Mouse (Mus musculus) midbrain, embryonic 14.5 days (tissue): Measurements from ENCODE around the gene Prpf19. TPM values are rescaled to one million over a fixed set of nuclear protein-coding genes. Genes with fewer than 3 reads are reported as not detected.

ENCODE experiments used
- ATAC-seq: fragments of 200-750 bp; cut with Nextera tagmentation; 2 replicates; pipeline ENCODE4 v1.8.0; 2017; ENCODE audit warnings: moderate number of reproducible peaks, moderate library complexity; ENCODE audit not compliant: low FRiP score, low TSS enrichment
- DNase-seq: peaks from one replicate; pipeline ENCODE4 v3.0.0-alpha.2; 2015
- H3K27ac ChIP-seq: fragments of 300-500 bp; sonication (generic); replicated peaks from 2 replicates; pipeline ENCODE4 v1.5.1; 2014; ENCODE audit warnings: mild to moderate bottlenecking, low read depth, low read length, moderate library complexity
- H3K27me3 ChIP-seq: fragments of 300-500 bp; sonication (generic); 2 replicates; pipeline ENCODE4 v1.6.1; 2014; ENCODE audit warnings: low read length, control low read depth, mixed read lengths; ENCODE audit not compliant: control insufficient read depth, insufficient read depth
- H3K36me3 ChIP-seq: fragments of 300-500 bp; sonication (generic); 2 replicates; pipeline ENCODE4 v1.6.1; 2014; ENCODE audit warnings: low read length, control low read depth; ENCODE audit not compliant: control insufficient read depth, insufficient read depth
- H3K4me1 ChIP-seq: fragments of 300-500 bp; sonication (generic); 2 replicates; pipeline ENCODE4 v1.6.1; 2014; ENCODE audit warnings: mild to moderate bottlenecking, antibody characterized with exemption, low read length, control low read depth; ENCODE audit not compliant: control insufficient read depth, insufficient read depth
- H3K4me2 ChIP-seq: fragments of 300-500 bp; sonication (generic); 2 replicates; pipeline ENCODE4 v1.6.1; 2014; ENCODE audit warnings: mild to moderate bottlenecking, low read length, moderate library complexity
- H3K4me3 ChIP-seq: fragments of 300-500 bp; sonication (generic); replicated peaks from 2 replicates; pipeline ENCODE4 v1.5.1; 2014; ENCODE audit warnings: low read depth, low read length
- H3K9ac ChIP-seq: fragments of 300-500 bp; sonication (generic); replicated peaks from 2 replicates; pipeline ENCODE4 v1.6.1; 2014; ENCODE audit warnings: mild to moderate bottlenecking, low read length, moderate library complexity
- H3K9me3 ChIP-seq: fragments of 300-500 bp; sonication (generic); 2 replicates; pipeline ENCODE4 v1.6.1; 2016; ENCODE audit warnings: low read length, control low read depth, mixed read lengths; ENCODE audit not compliant: control insufficient read depth
- WGBS: fragments of 180-500 bp; shearing (Covaris S2); extraction: QIAGEN DNeasy Blood & Tissue Kit; methylation state at CpG from one replicate; pipeline ENCODE4 v1.1.7; 2014; 5-methylcytosine and 5-hydroxymethylcytosine counted together
- polyA plus RNA-seq: library from polyadenylated mRNA; unstranded; fragments of >200 nt; fragmentation: Nextera tagmentation; extraction: Ambion mirVana; gene quantifications from 2 replicates; pipeline ENCODE4 v1.2.1, GENCODE M21; 2014

Gene Prpf19
- polyA plus RNA-seq, 1 experiment from 2014 or later, result 39.2 TPM

GRCm38 (mm10) chr19:10937110-10937563 lies 42.1 kb downstream of the Prpf19 start, which contains the start of gene Ptgdr2:
Gene Ptgdr2 (plus strand): TSS chr19:10937160.
- DNase-seq, result no peak
- Histone ChIP-seq H3K4me2 (no peak within 1 kb of the TSS), H3K9me3 (no peaks in the 10 kb centered on the region), H3K9ac (no peak within 1 kb of the TSS), H3K4me3 (no peak within 1 kb of the TSS), H3K36me3 (peaks cover 5% of the 10 kb centered on the region; the same call in 1 of the 2 replicates), H3K27me3 (no peaks in the 10 kb centered on the region), H3K27ac (no peak within 1 kb of the TSS), H3K4me1 (peaks cover 10% of the 10 kb centered on the region)
- WGBS, result 45% methylated on average over 5 of the region's 5 CpGs
- ATAC-seq, result no peak

GRCm38 (mm10) chr19:10938771-10939170 lies 43.7 kb downstream of the Prpf19 start:
- DNase-seq (no peak), ATAC-seq (no peak)
- H3K9me3 ChIP-seq, result no peaks in the 10 kb centered on the region
- peaks cover 10% of the 10 kb centered on the region for H3K4me1 ChIP-seq
- H3K36me3 ChIP-seq, result peaks cover 21% of the 10 kb centered on the region
- H3K27me3 ChIP-seq, result no peaks in the 10 kb centered on the region
- H3K4me2 ChIP-seq, result no peak overlapping the region
- H3K4me3 ChIP-seq, result no peak overlapping the region
- no peak overlapping the region for H3K9ac ChIP-seq
- no peak overlapping the region for H3K27ac ChIP-seq
- WGBS, result 71% methylated on average over 3 of the region's 3 CpGs

- WGBS, result 19% methylated on average over 37 of the region's 37 CpGs
- peaks cover 10% of the 10 kb centered on the region for H3K4me1 ChIP-seq
- H3K27me3 ChIP-seq, result no peaks in the 10 kb centered on the region
- H3K4me3 ChIP-seq, result peak overlapping the region; percentile 33
- H3K27ac ChIP-seq, result peak overlapping the region; percentile 81
- H3K36me3 ChIP-seq, result peaks cover 36% of the 10 kb centered on the region
- no peaks in the 10 kb centered on the region for H3K9me3 ChIP-seq
- H3K9ac ChIP-seq, result peak overlapping the region; percentile 63
- H3K4me2 ChIP-seq, result peak overlapping the region; percentile 73
- ATAC-seq (peak; percentile 92), DNase-seq (peak; percentile 92)
These were observed 45.2 kb downstream of the Prpf19 start for GRCm38 (mm10) chr19:10940097-10940800.

GRCm38 (mm10) chr19:10940801-10941457 lies 45.9 kb downstream of the Prpf19 start:
- Histone ChIP-seq H3K4me3 (peak overlapping the region; percentile 33), H3K4me2 (peak overlapping the region; percentile 73), H3K36me3 (peaks cover 37% of the 10 kb centered on the region), H3K27me3 (no peaks in the 10 kb centered on the region), H3K9ac (peak overlapping the region; percentile 63), H3K27ac (peak overlapping the region; percentile 81), H3K4me1 (peaks cover 10% of the 10 kb centered on the region), H3K9me3 (no peaks in the 10 kb centered on the region)
- ATAC-seq (peak; percentile 85), DNase-seq (peak; percentile 78)
- under 1% methylated on average over 40 of the region's 40 CpGs for WGBS

GRCm38 (mm10) chr19:10943955-10944354 lies 48.9 kb downstream of the Prpf19 start:
- H3K36me3 ChIP-seq, result peaks cover 42% of the 10 kb centered on the region
- no peak overlapping the region for H3K27ac ChIP-seq
- peaks cover 28% of the 10 kb centered on the region for H3K4me1 ChIP-seq
- 91% methylated on average over 3 of the region's 3 CpGs for WGBS
- no peaks in the 10 kb centered on the region for H3K9me3 ChIP-seq
- H3K4me2 ChIP-seq, result no peak overlapping the region
- no peaks in the 10 kb centered on the region for H3K27me3 ChIP-seq
- H3K9ac ChIP-seq, result no peak overlapping the region
- H3K4me3 ChIP-seq, result no peak overlapping the region
- ATAC-seq (no peak), DNase-seq (no peak)

- Histone ChIP-seq H3K27ac (no peak overlapping the region), H3K4me1 (peaks cover 22% of the 10 kb centered on the region), H3K27me3 (no peaks in the 10 kb centered on the region), H3K36me3 (peaks cover 42% of the 10 kb centered on the region), H3K9me3 (no peaks in the 10 kb centered on the region), H3K4me2 (no peak overlapping the region), H3K9ac (no peak overlapping the region), H3K4me3 (no peak overlapping the region)
- ATAC-seq, result no peak
- no peak for DNase-seq
- 92% methylated on average over 3 of the region's 3 CpGs for WGBS
These were observed 51.5 kb downstream of the Prpf19 start for GRCm38 (mm10) chr19:10946506-10946905.

GRCm38 (mm10) chr19:10947219-10947618 lies 52.2 kb downstream of the Prpf19 start:
- WGBS, result 90% methylated on average over 5 of the region's 5 CpGs
- Histone ChIP-seq H3K4me1 (peaks cover 27% of the 10 kb centered on the region), H3K9ac (peak overlapping the region; percentile 67; the same call in 1 of the 2 replicates), H3K9me3 (no peaks in the 10 kb centered on the region), H3K36me3 (peaks cover 35% of the 10 kb centered on the region), H3K27me3 (no peaks in the 10 kb centered on the region), H3K4me2 (peak overlapping the region; percentile 100), H3K4me3 (peak overlapping the region; percentile 58; the same call in 1 of the 2 replicates), H3K27ac (no peak overlapping the region)
- DNase-seq (no peak), ATAC-seq (no peak)

GRCm38 (mm10) chr19:10948416-10948815 lies 53.4 kb downstream of the Prpf19 start:
- no peaks in the 10 kb centered on the region for H3K27me3 ChIP-seq
- DNase-seq (no peak), ATAC-seq (0 out of 2 replicates have a peak, but pooled peaks have one; percentile 1)
- under 1% methylated on average over 20 of the region's 20 CpGs for WGBS
- no peak overlapping the region for H3K27ac ChIP-seq
- no peaks in the 10 kb centered on the region for H3K9me3 ChIP-seq
- H3K4me2 ChIP-seq, result peak overlapping the region; percentile 100
- H3K4me3 ChIP-seq, result peak overlapping the region; percentile 58
- H3K36me3 ChIP-seq, result peaks cover 24% of the 10 kb centered on the region
- peaks cover 27% of the 10 kb centered on the region for H3K4me1 ChIP-seq
- H3K9ac ChIP-seq, result peak overlapping the region; percentile 67
